Mouse (Mus musculus) gastrocnemius, adult 2 months (tissue): ENCODE data around the gene Nub1. TPM values are rescaled to one million over a fixed set of nuclear protein-coding genes. Genes with fewer than 3 reads are reported as not detected.
A peak's percentile ranks its signal among the peaks of the same experiment; 100 is the strongest.

Experiments used
- DNase-seq: peaks from one replicate; pipeline ENCODE4 v3.0.0; 2022
- H3K27ac ChIP-seq: fragments of 200-600 bp; 2 replicates; pipeline ENCODE4 v1.8.1; 2022; ENCODE audit warnings: mild to moderate bottlenecking
- H3K4me3 ChIP-seq: fragments of 200-600 bp; 2 replicates; pipeline ENCODE4 v1.8.1; 2022; ENCODE audit warnings: mild to moderate bottlenecking, moderate library complexity
- CTCF ChIP-seq: fragments of 200-600 bp; IDR thresholded peaks from 2 replicates; pipeline ENCODE4 v1.8.1; 2022; ENCODE audit warnings: antibody characterized with exemption, mild to moderate bottlenecking, moderate library complexity
- intact Hi-C: fragments of 180-260 bp; cut with DNase I; formaldehyde crosslinking; loops from one replicate; pipeline ENCODE4 v1.15.1; 2025
- long read RNA-seq, 2 experiments: library from polyadenylated mRNA; stranded (forward); transcript quantifications; one replicate each; pipeline ENCODE4 v2.0.0; 2021
- total RNA-seq, 2 experiments: library from RNA; stranded (reverse); gene quantifications; 2 replicates each; pipeline ENCODE4 v1.2.3; 2021

Nub1 gene
- 10 to 100 TPM; 28.3 to 34.3 TPM for total RNA-seq
- long read RNA-seq, experiment 1, transcript Nub1-202 (15 exons, 3,546 nt): minor isoform, 22 of 71 reads
- long read RNA-seq, experiment 1, transcript Nub1-201 (15 exons, 3,269 nt): major isoform, 39 of 71 reads
- long read RNA-seq, experiment 1, partial matches to known transcripts: 7 of 71 reads
- long read RNA-seq, experiment 1, other reads (novel, unspliced or antisense): 3 of 71 reads
- long read RNA-seq, experiment 2, transcript Nub1-201 (15 exons, 3,269 nt): major isoform, 39 of 81 reads
- long read RNA-seq, experiment 2, transcript Nub1-202 (15 exons, 3,546 nt): minor isoform, 27 of 81 reads
- long read RNA-seq, experiment 2, partial matches to known transcripts: 11 of 81 reads
- long read RNA-seq, experiment 2, other reads (novel, unspliced or antisense): 4 of 81 reads

GRCm38 (mm10) chr5:24685366-24686093 is at the start of gene Nub1:
Gene Nub1 (plus strand): TSS chr5:24685532.
- peak within 1 kb of the TSS; percentile 95 for H3K4me3 ChIP-seq
- TF ChIP-seq CTCF: peak; percentile 53
- intact Hi-C loops: loop anchor here (1.0 kb wide), 1 partner anchor 65 kb away; no protein-coding TSS in a partner anchor
- peak; percentile 99 for DNase-seq
- H3K27ac ChIP-seq: peak within 1 kb of the TSS; percentile 93

- TF ChIP-seq CTCF: peak; percentile 12; the same call in 1 of the 2 replicates
- intact Hi-C loops: no loop called here
- no peak overlapping the region for H3K27ac ChIP-seq
- no peak overlapping the region for H3K4me3 ChIP-seq
- DNase-seq: no peak
Observed at GRCm38 (mm10) chr5:24636987-24637386, 48.3 kb upstream of the Nub1 start.

- no peak for TF ChIP-seq CTCF
- Histone ChIP-seq H3K27ac (no peak overlapping the region), H3K4me3 (no peak overlapping the region)
- intact Hi-C loops: no loop called here
- DNase-seq: no peak
Observed at GRCm38 (mm10) chr5:24638131-24638530, 47.2 kb upstream of the Nub1 start.

GRCm38 (mm10) chr5:24639081-24639480 is 46.3 kb upstream of the Nub1 start:
- Histone ChIP-seq H3K27ac (no peak overlapping the region), H3K4me3 (no peak overlapping the region)
- DNase-seq: no peak
- intact Hi-C loops: no loop called here
- no peak for TF ChIP-seq CTCF

GRCm38 (mm10) chr5:24645454-24645853 is 39.9 kb upstream of the Nub1 start:
- no peak for TF ChIP-seq CTCF
- intact Hi-C loops: no loop called here
- Histone ChIP-seq H3K4me3 (no peak overlapping the region), H3K27ac (no peak overlapping the region)
- DNase-seq: no peak

GRCm38 (mm10) chr5:24649231-24649630 is 36.1 kb upstream of the Nub1 start:
- intact Hi-C loops: no loop called here
- TF ChIP-seq CTCF: no peak
- Histone ChIP-seq H3K4me3 (no peak overlapping the region), H3K27ac (no peak overlapping the region)
- DNase-seq: no peak

DNA sequence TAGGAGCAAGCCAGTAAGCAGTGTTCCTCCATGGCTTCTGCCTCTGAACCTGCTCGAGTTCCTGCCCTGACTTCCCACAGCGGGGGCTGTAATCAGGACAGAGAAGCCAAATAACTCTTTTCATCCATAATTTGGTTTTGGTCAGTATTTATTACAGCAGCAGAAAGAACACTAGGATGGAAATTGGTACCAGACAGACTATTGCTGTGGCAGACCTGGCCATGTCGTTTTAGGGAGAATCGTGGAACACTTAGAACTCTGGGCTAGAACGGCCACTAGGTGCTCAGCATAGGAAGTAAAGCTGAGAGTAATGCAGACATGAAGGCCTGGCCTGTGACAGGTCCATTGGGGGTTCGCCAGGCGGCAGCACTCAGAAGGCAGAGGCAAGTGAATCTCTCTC is 35.6 kb upstream of the Nub1 start:
- intact Hi-C loops: loop anchor here (2.0 to 5.0 kb wide), 2 partner anchors 45 to 117 kb away; no protein-coding TSS in a partner anchor
- no peak overlapping the region for H3K4me3 ChIP-seq

DNA sequence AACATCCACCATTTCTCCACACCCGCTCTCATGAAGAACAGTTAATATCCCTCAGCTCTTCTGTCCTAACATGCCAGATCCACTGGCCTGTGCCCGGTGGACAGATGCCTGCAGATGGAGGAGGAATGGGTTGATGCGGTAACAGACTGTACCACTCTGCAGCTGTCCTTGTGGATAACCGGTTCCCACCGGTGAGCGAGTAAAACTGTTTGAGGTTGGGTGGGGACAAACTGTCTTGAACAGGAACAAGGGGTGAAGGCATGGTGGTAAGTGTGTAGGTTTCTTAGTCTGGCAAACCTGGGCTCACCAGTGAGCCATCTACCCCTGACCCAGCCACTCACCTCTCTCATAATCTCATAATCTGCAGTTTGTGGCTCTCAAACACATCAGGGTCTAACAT is 34.0 kb upstream of the Nub1 start:
- Histone ChIP-seq H3K27ac (no peak overlapping the region), H3K4me3 (no peak overlapping the region)
- intact Hi-C loops: loop anchor here (2.0 to 5.0 kb wide), 2 partner anchors 47 to 119 kb away; no protein-coding TSS in a partner anchor
- DNase-seq: no peak
- no peak for TF ChIP-seq CTCF

More for the DNA sequence above, 35.6 kb upstream of the Nub1 start:
- no peak overlapping the region for H3K27ac ChIP-seq
- no peak for TF ChIP-seq CTCF
- no peak for DNase-seq

DNA sequence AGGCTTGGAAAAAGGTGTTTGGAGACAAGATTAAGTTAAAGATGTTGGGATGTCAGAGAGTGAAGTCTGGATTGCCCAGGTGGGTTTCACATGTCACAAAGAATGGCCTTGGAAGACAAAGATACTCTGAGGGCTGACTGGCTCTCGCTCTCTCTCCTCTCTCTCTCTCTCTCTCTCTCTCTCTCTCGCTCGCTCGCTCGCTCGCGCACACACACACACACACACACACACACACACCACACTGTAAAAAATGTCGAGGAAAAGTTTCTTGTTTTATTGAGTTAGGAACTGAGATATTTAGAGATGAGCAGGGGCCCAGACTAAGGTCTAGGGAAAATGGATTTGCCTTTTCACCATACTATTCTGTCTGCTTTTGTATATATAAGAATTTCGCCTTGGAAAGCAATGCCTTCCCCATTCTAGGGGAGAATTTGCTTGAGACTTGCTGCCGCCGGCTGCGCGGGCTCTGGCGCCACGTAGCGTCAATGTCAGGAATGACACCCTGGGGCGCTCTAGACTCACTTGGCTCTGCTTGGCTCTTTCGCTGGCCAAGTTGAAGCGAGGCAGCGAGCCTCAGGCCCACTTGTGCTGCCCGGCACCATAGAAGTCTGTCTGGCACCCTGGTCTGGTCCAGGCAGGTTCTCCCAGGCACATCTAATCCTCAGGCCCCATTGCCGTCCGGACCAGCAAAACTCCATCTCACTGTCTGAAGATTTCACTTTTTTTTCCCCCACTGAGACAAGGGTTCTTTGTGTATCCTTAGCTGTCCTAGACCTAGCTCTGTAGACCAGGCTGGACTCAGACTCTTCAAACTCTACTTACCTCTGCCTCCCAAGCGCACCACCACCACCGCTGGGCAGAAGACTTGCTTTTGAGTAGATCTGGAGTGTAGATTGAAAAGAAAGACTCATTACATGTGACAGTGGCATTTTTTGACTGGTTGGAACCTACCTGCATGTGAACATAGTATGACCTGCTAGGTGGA is 33.3 kb upstream of the Nub1 start:
- TF ChIP-seq CTCF: no peak

GRCm38 (mm10) chr5:24652780-24653179 is 32.6 kb upstream of the Nub1 start:
- no peak for DNase-seq
- Histone ChIP-seq H3K4me3 (no peak overlapping the region), H3K27ac (no peak overlapping the region)
- no peak for TF ChIP-seq CTCF
- intact Hi-C loops: loop anchor here (1.0 to 5.0 kb wide), 2 partner anchors 120 to 142 kb away; no protein-coding TSS in a partner anchor

More for the DNA sequence above, 33.3 kb upstream of the Nub1 start:
- intact Hi-C loops: loop anchor here (1.0 to 5.0 kb wide), 3 partner anchors 47 to 142 kb away; no protein-coding TSS in a partner anchor
- DNase-seq: peak; percentile 89
- Histone ChIP-seq H3K27ac (no peak overlapping the region), H3K4me3 (no peak overlapping the region)

DNA sequence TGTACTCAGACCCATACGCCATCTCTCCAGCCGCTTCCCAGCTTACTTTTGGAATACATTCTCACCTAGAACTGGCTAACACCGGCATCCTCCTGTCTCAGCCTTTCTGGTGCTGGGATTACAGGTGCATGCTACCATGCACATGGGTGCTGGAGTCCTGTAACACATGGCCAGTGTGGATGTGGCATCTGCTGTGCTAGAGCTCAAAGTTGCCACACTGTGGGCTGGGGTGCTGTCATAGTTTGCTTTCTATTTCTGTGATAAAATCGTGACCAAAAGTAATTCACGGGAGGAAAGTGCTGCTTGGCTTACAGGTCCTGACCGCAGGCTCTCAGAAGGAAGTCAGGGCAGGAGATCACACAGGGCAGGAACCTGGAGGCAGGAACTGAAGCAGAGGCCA is 30.8 kb upstream of the Nub1 start:
- no peak overlapping the region for H3K4me3 ChIP-seq
- DNase-seq: no peak
- no peak overlapping the region for H3K27ac ChIP-seq
- TF ChIP-seq CTCF: no peak
- intact Hi-C loops: loop anchor here (5.0 kb wide), 1 partner anchor 122 kb away; no protein-coding TSS in a partner anchor

GRCm38 (mm10) chr5:24657113-24657512 is 28.2 kb upstream of the Nub1 start:
- intact Hi-C loops: no loop called here
- DNase-seq: no peak
- Histone ChIP-seq H3K4me3 (no peak overlapping the region), H3K27ac (no peak overlapping the region)
- TF ChIP-seq CTCF: no peak
